Mouse (Mus musculus) layer of hippocampus, adult 2 months (tissue): ENCODE data around the gene Pkhd1. TPM values are rescaled to one million over a fixed set of nuclear protein-coding genes. Genes with fewer than 3 reads are reported as not detected.
A peak's percentile ranks its signal among the peaks of the same experiment; 100 is the strongest.
"Not testable (repeated sequence)": the region's sequence is repeated elsewhere in the genome, so short reads cannot be mapped to it uniquely, and the experiment has no call there.

Experiments used
- DNase-seq, 2 experiments: peaks; one replicate each; pipeline ENCODE4 v3.0.0; 2022; ENCODE audit warnings: low spot score in 2 of 2
- H3K27ac ChIP-seq: fragments of 200-600 bp; 2 replicates; pipeline ENCODE4 v1.8.1; 2022
- H3K4me3 ChIP-seq: fragments of 200-600 bp; 2 replicates; pipeline ENCODE4 v1.8.1; 2022; ENCODE audit warnings: mild to moderate bottlenecking
- CTCF ChIP-seq: fragments of 200-600 bp; conservative IDR thresholded peaks from 2 replicates; pipeline ENCODE4 v1.8.1; 2022; ENCODE audit warnings: antibody characterized with exemption, mild to moderate bottlenecking, moderate library complexity
- total RNA-seq, 2 experiments: library from RNA; stranded (reverse); gene quantifications; 2 replicates each; pipeline ENCODE4 v1.2.3; 2021

Gene Pkhd1
- total RNA-seq, 2 experiments from 2014 or later: 0.22 TPM; not detected in 1

DNA sequence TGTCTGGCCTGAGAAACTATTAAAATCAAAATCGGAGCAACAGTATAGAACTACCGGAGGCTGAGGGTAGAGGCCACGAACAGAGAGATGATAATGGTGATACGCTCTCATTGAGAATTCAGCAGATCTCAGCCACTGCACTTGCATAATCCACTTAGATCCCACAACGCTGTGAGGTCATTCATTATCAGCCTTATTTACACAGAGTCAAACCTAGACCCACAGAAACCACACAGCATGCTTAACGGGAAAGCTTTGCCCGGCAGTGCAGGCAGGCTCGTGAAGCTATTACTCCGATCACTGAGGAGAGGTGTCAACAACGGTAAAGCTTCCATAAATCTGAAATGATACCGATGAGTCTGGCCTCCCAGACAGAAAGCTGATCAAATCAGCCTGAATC is 147.1 kb downstream of the Pkhd1 start:
- TF ChIP-seq CTCF: no peak

DNA sequence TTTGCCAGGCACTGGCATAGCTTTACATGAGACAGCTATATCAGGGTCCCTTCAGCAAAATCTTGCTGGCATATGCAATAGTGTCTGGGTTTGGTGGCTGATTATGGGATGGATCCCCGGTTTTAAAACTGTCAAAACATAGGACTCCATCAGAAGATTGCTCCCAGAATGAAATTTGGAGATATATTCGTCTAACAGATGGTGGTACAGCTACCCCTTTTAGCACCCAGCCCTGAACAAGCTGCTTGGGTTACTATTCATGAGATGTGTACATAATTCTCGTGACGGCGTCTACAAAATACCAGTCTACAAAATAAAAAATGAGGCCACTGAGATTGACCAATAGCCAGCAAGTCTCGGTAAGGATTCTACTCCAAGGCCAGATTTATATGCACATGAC is 147.5 kb downstream of the Pkhd1 start:
- TF ChIP-seq CTCF: no peak
- Histone ChIP-seq H3K27ac (no peak overlapping the region), H3K4me3 (no peak overlapping the region)
- no peak for DNase-seq

More for the DNA sequence above, 147.1 kb downstream of the Pkhd1 start:
- Histone ChIP-seq H3K4me3 (no peak overlapping the region), H3K27ac (no peak overlapping the region)
- no peak for DNase-seq

DNA sequence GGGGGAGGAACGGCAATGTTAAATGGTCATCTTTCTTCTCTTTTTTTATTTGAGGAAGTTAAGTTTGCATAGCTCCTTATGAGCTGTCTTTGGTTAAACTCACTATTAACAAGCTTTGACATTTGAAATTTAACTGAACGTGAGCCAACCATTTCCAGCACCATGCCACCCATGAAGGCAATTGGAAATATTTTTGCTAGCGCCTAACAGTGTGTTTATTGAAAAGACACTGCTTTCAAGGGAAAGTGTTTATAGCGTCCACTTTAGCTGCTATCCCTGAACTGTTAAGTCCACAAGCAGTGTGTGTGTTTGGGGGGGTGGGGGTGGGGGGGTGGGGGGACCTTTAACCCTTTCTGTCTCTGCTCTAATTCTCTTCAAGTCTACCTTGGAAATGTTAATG is 151.4 kb downstream of the Pkhd1 start:
- no peak overlapping the region for H3K27ac ChIP-seq
- TF ChIP-seq CTCF: no peak
- H3K4me3 ChIP-seq: no peak overlapping the region
- no peak for DNase-seq

DNA sequence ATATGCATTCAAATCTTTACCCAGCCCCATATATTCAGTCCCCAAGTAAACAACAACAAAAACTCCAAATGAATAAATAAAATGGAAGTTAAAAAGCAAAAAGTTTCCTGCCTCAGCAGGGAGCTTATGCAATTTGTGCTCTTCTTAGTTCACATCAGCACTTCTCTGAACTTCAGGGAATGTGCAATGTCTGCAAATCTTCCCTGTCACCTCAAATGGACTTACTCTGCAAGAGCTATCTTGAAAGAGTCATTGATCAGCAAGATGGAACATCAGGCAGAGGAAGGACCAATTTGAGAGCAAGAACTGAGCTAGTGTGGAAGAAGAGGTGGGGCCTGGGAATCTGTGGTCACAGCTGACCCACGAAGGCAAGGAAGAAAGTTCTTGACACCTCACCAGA is 163.2 kb downstream of the Pkhd1 start:
- no peak overlapping the region for H3K27ac ChIP-seq
- DNase-seq: no peak
- TF ChIP-seq CTCF: no peak
- H3K4me3 ChIP-seq: no peak overlapping the region

- Histone ChIP-seq H3K4me3 (peak overlapping the region; percentile 39), H3K27ac (no peak overlapping the region)
- TF ChIP-seq CTCF: peak; percentile 84
- peak; percentile 64 to 65 for DNase-seq
Measured at GRCm38 (mm10) chr1:20450074-20450473, 167.8 kb downstream of the Pkhd1 start.

DNA sequence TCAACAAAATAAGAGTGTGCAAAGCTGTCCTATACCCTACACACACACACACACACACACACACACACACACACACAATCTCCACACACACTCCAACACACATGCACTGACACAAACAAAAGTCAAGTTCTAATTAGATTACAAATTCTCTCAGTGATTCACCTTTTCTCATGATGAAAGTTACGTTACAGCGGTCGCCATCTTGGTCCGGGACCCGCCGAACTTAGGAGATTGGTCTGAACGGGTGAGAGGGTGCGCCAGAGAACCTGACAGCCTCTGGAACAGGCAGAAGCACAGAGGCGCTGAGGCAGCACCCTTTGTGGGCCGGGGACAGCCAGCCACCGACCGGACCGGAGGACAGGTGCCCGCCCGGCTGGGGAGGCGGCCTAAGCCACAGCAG is 185.8 kb downstream of the Pkhd1 start:
- H3K27ac ChIP-seq, H3K4me3 ChIP-seq, DNase-seq: not testable (repeated sequence)

DNA sequence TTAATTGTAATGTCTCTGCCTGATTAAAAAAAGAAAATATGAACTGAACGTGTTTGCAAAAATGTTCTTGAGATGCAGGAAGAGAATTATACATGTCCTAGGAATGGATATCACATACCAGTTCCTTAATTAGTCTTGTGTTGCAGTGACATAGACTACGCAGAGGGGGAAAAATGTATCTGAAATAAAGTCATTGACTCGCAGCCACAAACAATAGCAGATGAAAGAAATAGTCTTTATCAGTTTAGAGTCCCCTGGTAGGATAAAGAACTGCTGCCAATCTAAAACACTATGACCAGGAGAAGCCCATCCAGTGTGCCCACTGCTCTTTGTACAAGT is 188.8 kb downstream of the Pkhd1 start:
- Histone ChIP-seq H3K4me3 (no peak overlapping the region), H3K27ac (no peak overlapping the region)
- DNase-seq: no peak
- no peak for TF ChIP-seq CTCF

- Histone ChIP-seq H3K27ac (no peak overlapping the region), H3K4me3 (peak overlapping the region; percentile 4; the same call in 1 of the 2 replicates)
- no peak for DNase-seq
- TF ChIP-seq CTCF: no peak
Measured at GRCm38 (mm10) chr1:20428370-20429055, 189.4 kb downstream of the Pkhd1 start.

DNA sequence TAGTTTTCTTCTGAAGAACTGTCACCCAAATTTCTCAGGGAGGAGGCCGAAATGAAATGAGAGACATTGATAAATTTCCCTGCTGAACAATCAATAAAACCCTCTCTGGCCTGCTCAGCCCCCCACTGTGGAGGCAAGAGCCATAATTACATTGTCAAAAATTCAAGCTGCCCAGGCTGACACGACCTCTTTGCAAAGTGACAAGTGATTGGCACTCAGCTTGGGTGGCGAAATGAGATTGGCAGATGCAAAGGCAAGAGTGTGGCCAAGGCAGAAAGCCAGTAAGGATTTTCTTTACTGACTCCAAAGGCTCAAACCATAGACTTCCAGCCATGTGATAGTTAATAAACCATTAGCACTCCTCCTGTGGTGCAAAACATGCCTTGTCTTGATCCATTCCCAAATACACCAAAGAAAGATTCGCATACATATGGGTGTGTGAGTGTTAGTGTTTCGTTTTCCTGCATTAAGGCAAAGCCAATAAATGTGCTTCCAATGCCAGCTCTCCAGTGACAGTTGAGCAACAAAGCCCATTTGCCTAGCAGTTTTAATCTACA is 208.4 kb downstream of the Pkhd1 start:
- Histone ChIP-seq H3K4me3 (no peak overlapping the region), H3K27ac (no peak overlapping the region)
- DNase-seq: no peak
- no peak for TF ChIP-seq CTCF

GRCm38 (mm10) chr1:20398319-20398718 is 219.5 kb downstream of the Pkhd1 start:
- Histone ChIP-seq H3K27ac (no peak overlapping the region), H3K4me3 (no peak overlapping the region)
- no peak for TF ChIP-seq CTCF
- no peak for DNase-seq

DNA sequence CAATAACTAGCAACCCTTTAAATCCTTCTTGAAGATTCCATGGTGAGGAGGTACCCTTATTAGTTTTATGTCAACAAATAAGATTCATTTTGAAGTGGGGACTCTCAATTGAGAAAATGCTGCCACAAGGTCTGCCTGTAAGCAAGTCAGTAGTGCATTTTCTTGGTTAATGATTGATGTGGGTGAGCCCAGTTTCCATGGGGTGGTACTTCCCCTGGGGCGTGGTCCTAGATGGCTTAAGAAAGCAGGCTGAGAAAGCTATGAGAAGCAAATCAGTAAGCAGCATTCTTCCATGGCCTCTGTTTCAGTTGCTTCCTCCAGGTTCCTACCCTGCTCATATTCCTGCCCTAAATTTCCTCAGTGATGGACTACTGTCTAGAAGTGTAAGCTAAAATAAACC is 253.4 kb downstream of the Pkhd1 start:
- TF ChIP-seq CTCF: no peak
- H3K4me3 ChIP-seq: no peak overlapping the region
- no peak overlapping the region for H3K27ac ChIP-seq
- no peak for DNase-seq

DNA sequence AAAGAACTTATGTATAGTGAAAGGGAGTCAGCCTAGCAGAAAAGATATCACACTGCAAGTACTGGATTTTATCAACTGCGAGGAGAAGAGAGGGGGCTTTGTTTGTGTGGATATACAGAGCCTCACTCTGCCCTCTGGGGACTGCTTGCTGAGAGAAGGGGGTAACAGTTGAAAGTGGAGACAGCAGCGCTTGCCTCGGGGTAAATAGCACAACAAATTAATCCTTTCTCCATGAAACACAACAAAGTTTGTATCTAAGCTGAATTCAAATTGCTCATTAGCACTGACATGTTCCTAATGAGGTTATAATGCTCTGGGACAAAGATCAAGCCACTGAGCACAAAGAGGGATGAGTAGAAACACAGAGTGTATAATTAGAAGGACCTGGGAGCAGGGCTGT is 273.2 kb downstream of the Pkhd1 start:
- H3K4me3 ChIP-seq: no peak overlapping the region
- no peak for DNase-seq
- no peak overlapping the region for H3K27ac ChIP-seq
- TF ChIP-seq CTCF: no peak

DNA sequence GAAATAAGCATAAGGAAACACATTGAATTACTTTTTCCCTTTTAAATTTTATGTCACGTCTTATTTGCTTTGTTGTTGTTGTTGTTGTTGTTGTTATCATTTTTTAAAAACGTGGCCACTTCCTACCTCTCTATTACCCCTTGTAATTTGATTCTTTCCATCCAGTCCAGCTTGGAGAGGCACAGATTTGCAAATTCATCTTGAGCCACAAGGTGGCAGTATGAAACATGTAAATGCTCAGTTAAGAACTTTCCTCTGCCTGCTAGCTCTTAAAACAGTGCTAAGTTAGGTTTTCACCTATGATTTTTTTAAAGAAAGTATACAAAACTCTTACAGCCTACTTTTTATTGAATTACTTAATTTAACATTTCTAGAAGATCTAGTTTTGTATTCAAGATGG is 306.4 kb downstream of the Pkhd1 start:
- Histone ChIP-seq H3K4me3 (no peak overlapping the region), H3K27ac (no peak overlapping the region)
- TF ChIP-seq CTCF: peak; percentile 88
- DNase-seq: peak; percentile 45 to 69

DNA sequence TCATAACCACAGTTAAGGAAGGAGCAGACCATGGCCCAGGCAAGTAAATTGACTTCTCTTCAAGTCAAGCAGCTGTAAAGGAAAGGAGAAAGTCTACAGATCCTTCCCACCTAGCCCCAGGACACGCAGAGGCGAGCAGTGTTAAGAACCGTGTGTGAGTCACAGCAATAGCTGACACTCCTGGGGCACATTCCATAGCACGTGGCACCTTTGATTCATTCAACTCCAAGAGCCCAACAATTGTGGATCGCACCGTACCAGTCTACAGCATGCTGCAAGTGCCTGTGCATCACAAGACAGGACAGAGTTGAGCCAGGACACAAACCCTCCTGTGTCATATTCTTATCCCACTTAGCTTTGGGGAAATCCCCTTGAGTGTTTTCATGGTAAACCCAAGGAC is 306.9 kb downstream of the Pkhd1 start:
- TF ChIP-seq CTCF: no peak
- no peak for DNase-seq
- no peak overlapping the region for H3K27ac ChIP-seq
- no peak overlapping the region for H3K4me3 ChIP-seq

DNA sequence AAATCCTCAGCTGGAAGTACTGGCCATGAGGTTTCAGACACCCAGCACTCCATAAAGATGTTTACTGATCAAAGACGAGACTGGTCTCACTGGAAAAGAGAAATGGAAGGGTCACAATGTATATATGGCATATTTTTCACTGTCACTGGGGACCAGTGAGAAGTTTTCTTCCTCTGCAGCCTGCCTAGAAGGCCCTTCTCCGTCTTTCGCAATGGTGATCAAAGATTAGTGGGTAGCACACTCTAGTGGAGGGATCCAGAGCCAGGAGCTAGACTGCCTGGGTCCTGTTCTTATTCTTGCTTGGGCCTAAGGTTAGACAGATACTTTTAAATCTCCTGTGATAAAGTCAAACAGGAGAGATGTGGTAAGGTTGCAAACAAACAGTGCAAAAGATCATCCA is 311.7 kb downstream of the Pkhd1 start:
- TF ChIP-seq CTCF: peak; percentile 68
- no peak for DNase-seq
- Histone ChIP-seq H3K27ac (no peak overlapping the region), H3K4me3 (no peak overlapping the region)
